Mouse (Mus musculus): ENCODE data around the gene Gdap2. TPM values are rescaled to one million over a fixed set of nuclear protein-coding genes. Genes with fewer than 3 reads are reported as not detected.

Gene Gdap2
- 11.5 and 22.5 TPM in 2 replicates for total RNA-seq (2015; ENCODE audit: low replicate concordance)
- 3.8 and 13.5 TPM in 2 replicates for total RNA-seq (2017; ENCODE audit: low replicate concordance)

GRCm38 (mm10) chr3:100162315-100163105 lies at the start of gene Gdap2, which contains the start of gene Wdr3:
Gene Gdap2 (plus strand): TSS chr3:100162381.
Gene Wdr3 (minus strand): TSS chr3:100162407.
- ATAC-seq (replicated peaks; ENCODE audit: low FRiP score, poor library complexity, severe bottlenecking): peak; percentile 99

DNA sequence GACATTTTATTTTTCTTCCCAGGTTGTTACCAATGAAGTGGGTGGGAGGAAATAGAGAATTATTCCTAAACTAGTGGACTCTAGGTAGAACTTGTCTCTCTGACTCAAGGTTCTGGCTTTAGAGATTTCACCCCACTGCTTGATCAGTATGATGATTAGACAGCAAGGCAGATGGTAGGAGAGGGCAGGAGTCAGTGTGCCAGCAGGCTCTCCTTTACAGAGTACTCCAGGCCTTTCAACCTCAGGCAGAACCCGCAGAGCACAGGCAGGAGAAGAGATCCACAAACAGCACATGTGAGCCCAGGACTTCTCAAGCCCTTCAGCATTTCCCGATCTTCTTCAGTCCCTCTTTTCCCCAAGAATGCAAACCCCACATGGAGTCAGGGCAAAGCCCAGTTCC lies 43.5 kb upstream of the Gdap2 start:
- ATAC-seq (replicated peaks; ENCODE audit: low FRiP score, poor library complexity, severe bottlenecking): no peak

DNA sequence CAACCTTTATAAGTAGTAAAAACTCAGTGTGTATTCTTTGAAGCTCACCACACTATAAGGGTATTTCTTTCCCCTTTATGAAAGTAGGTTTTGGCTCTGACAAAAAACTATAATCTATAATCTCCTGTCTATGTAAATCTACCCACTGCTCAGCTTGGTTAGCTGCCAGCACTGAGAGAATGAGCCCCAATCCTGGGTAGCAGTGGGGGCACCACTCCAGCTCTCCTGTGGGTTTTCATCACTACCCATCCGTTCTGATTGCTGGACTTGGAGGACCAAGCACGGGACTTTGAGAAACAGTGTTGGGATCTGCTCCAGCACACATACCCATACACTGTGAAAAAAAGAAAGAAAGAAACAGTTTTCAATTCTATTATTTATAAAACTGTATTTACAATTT lies 40.2 kb upstream of the Gdap2 start:
- ATAC-seq (replicated peaks; ENCODE audit: low FRiP score, poor library complexity, severe bottlenecking): no peak

GRCm38 (mm10) chr3:100122445-100122844 lies 39.7 kb upstream of the Gdap2 start:
- ATAC-seq (replicated peaks; ENCODE audit: low FRiP score, poor library complexity, severe bottlenecking): no peak

DNA sequence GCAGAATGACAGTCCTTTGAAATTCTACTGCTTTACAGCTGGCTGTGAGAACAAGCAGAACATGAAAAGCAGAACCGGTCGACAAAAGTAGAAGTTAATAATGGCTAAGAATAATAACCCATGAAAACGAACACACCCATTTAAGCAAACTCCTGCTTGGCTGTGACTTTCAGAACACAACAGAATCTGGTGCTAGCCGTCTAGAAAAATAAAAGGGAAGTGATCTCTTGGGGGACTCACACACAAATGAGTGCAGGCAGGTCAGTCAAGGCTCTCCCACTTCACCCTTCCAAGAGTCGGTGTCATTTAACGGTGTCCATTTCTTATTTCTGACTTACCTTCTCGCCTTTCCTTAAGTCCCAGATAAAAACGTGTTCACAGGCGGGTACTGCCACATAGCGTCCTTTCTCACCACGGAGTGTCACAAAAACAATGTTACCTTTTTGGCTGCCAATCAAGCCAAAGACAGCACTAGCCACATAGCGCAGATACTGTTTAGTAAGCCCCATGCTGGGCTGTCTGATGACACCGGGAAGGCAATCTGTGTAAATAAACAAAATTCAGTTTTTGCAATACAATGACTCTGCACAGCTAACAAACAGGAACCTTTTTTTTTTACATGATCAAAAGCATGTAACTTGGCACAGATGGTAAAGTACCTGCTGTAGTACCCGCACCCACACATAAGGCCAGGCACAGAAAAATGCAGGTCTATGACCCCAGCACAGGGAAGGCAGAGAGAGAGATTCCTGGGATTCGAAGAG lies 1.3 kb upstream of the Gdap2 start:
- no peak for ATAC-seq (replicated peaks; ENCODE audit: low FRiP score, poor library complexity, severe bottlenecking)

GRCm38 (mm10) chr3:100161665-100162314 lies 391 bp upstream of the Gdap2 start:
- no peak for ATAC-seq (replicated peaks; ENCODE audit: low FRiP score, poor library complexity, severe bottlenecking)

DNA sequence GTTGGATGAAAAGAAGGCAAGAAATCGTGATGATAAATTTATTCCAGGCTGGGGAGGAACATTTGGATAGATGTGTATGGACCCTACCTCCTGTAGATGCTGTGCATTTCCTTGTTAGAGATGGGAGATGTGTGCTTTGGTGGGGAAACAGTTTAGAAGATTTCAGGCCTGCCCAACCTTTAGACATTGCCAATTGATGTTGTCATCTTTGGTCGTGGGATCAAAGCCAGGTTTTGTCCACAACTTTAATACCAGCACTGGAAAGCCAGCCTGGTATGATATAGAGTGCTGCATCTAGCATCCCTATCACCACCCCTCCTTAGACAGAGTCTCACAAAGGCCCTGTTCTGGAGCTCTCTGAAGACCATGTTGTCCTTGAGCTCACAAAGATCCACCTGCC lies 1.4 kb downstream of the Gdap2 start:
- ATAC-seq (replicated peaks; ENCODE audit: low FRiP score, poor library complexity, severe bottlenecking): no peak

DNA sequence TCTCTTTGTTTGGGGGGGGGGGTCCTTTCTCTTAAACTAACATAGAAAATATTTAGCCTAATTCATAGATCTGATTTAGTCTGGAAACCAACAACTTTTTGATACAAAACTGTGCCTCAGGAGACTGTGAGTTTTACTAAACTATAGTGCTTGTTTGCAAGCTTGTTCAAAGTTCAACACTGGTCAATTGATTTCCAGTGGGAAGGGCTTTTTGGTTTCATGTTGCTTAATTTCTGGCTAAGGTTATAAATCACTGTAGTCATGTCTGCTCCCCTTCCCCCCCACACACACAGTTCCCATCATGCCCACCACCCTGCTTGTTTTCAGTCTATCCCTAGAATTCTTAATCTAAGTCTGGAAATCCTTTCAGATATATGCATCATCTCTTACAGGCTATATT lies 2.8 kb downstream of the Gdap2 start:
- ATAC-seq (replicated peaks; ENCODE audit: low FRiP score, poor library complexity, severe bottlenecking): no peak

DNA sequence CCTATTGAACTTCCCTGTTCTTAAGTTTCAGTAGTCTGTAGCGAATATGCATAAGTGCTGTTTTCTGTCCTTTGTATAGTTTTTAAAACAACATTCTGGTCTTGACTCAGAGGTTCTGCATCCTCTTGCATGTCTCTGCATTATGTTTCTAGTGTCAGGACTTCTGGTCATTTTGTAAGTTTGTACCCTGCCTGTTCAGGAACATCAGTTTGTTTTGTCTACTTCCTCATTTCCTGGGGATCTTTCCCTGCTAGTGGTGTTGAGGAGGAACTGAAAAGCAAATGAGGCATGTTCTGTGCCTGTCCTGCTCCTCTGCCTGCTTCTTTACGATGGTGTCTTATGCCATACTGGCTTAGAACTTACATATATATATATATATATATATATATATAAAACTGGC lies 13.8 kb downstream of the Gdap2 start:
- no peak for ATAC-seq (replicated peaks; ENCODE audit: low FRiP score, poor library complexity, severe bottlenecking)

DNA sequence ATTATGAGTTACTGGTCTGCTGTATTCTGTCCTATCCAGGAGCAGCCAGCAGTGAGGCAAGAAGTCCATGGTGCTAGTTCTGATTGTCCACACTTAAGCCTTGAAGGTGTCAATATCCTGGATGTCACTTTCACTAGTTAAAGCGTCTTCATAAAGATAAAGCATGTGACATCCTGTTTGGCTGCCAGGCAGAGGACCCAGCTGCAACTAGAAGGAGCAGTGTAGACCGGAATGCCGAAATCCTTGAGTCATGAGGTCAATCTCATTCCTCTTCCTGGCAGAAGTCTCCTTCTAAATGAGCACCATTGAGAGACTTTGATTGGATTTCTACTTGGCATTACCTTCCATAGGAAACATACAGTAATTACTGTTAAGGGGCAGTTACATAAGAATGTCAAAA lies 18.3 kb downstream of the Gdap2 start:
- ATAC-seq (replicated peaks; ENCODE audit: low FRiP score, poor library complexity, severe bottlenecking): no peak

GRCm38 (mm10) chr3:100189444-100189843 lies 27.3 kb downstream of the Gdap2 start:
- ATAC-seq (replicated peaks; ENCODE audit: low FRiP score, poor library complexity, severe bottlenecking): peak; percentile 69

- ATAC-seq (replicated peaks; ENCODE audit: low FRiP score, poor library complexity, severe bottlenecking): no peak
Observed at GRCm38 (mm10) chr3:100189861-100190260, 27.7 kb downstream of the Gdap2 start.

GRCm38 (mm10) chr3:100194210-100194609 lies 32.0 kb downstream of the Gdap2 start:
- ATAC-seq (replicated peaks; ENCODE audit: low FRiP score, poor library complexity, severe bottlenecking): no peak

GRCm38 (mm10) chr3:100201554-100201953 lies 39.4 kb downstream of the Gdap2 start:
- no peak for ATAC-seq (replicated peaks; ENCODE audit: low FRiP score, poor library complexity, severe bottlenecking)

GRCm38 (mm10) chr3:100206973-100207372 lies 44.8 kb downstream of the Gdap2 start:
- ATAC-seq (replicated peaks; ENCODE audit: low FRiP score, poor library complexity, severe bottlenecking): no peak

- ATAC-seq (replicated peaks; ENCODE audit: low FRiP score, poor library complexity, severe bottlenecking): no peak
Observed at GRCm38 (mm10) chr3:100215469-100215868, 53.3 kb downstream of the Gdap2 start.

GRCm38 (mm10) chr3:100225326-100225959 lies 63.3 kb downstream of the Gdap2 start:
- ATAC-seq (replicated peaks; ENCODE audit: low FRiP score, poor library complexity, severe bottlenecking): no peak

DNA sequence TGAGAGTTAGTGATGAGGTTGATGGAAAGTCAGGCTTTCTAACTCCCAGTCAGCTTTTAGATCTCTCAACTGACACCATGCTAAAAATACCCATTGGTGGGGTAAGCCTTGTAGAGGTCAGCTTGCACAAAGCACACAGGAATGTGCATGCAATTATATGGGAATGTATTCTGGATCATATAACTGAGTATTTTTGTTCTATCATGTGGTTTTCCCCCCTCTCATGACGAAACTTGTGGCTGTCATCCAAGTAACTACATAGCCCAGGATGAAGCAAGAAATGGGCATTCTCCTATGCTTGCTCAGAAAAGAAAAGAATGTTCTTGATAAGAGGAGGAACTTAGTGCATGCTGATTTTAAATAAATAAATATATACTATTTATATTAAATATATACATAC lies 65.3 kb downstream of the Gdap2 start:
- no peak for ATAC-seq (replicated peaks; ENCODE audit: low FRiP score, poor library complexity, severe bottlenecking)

GRCm38 (mm10) chr3:100228981-100229380 lies 66.8 kb downstream of the Gdap2 start:
- ATAC-seq (replicated peaks; ENCODE audit: low FRiP score, poor library complexity, severe bottlenecking): no peak
